Mouse (Mus musculus) spleen, postnatal 4 days (tissue): ENCODE results near the gene Btbd35f3.
"Not testable (repeated sequence)": the region's sequence is repeated elsewhere in the genome, so short reads cannot be mapped to it uniquely, and the experiment has no call there.

Experiments
- DNase-seq, 2 experiments: peaks; one replicate each; pipeline ENCODE4 v3.0.0; 2022; ENCODE audit warnings: low spot score in 2 of 2

Btbd35f3 gene

DNA sequence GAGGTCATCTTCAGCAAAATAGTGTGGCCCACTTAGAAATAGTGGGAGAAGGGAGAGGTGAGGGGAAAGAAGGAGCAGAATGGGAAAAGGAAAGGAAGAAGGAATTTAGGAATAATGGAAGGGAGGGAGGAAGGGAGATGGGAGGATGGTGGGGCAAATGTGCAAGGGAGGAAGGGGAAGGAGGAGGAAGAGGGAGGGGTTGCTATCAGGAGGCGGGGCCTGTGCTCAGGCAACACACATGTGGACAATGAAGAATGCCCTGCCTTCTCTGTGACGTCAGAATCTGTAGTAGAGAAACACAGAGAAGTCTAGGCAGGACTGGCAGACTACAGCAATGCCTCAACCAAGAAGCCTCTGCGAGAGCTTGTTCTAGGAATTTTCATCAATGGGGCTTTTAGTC lies at the start of gene Btbd35f3:
Btbd35f3 (plus strand) TSS at position 301 of the 400 bp plus-strand sequence.
- DNase-seq = not testable (repeated sequence)
